Mouse (Mus musculus) E14TG2a.4 (cell line): ENCODE measurements around the gene Rab3gap1.

Experiments used
- CTCF ChIP-seq: conservative IDR thresholded peaks from 2 replicates; pipeline ENCODE4 v1.5.1; 2014; ENCODE audit warnings: low read length
- NANOG ChIP-seq: IDR thresholded peaks from 2 replicates; pipeline ENCODE4 v1.6.1; 2014; ENCODE audit warnings: borderline replicate concordance, low read length, mixed read lengths

- TF ChIP-seq CTCF: no peak
- no peak for TF ChIP-seq NANOG
Observed at GRCm38 (mm10) chr1:127913116-127913515, 44.5 kb downstream of the Rab3gap1 start.
